Mouse (Mus musculus): Measurements from ENCODE around the gene Rnf5. TPM values are rescaled to one million over a fixed set of nuclear protein-coding genes. Genes with fewer than 3 reads are reported as not detected.

Gene Rnf5
- polyA plus RNA-seq, 1 experiment from 2014 or later: 84.9 TPM

DNA sequence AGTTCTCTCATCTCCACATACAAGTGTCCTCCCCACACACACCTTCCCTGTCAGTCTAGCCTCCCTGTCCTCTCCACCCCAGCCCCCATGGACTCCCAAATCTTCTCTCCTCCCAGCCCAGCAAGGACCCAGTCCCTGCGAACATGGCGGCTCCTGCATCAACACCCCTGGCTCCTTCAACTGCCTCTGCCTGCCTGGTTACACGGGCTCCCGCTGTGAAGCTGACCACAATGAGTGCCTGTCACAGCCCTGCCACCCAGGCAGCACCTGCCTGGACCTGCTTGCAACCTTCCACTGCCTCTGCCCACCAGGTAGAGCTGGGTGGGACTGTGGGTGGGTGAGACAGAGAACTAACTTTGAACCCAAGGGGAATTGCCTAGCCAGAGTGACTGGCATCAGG, 33.6 kb downstream of the Rnf5 start:
- no peak overlapping the region for H3K4me3 ChIP-seq (ENCODE audit: low read depth, low read length)
- no peaks in the 10 kb centered on the region for H3K9me3 ChIP-seq (ENCODE audit: low read depth, low read length)
- no peaks in the 10 kb centered on the region for H3K36me3 ChIP-seq (ENCODE audit: insufficient read depth)
- DNase-seq: no peak
- no peak for ATAC-seq (ENCODE audit: insufficient read depth)
- TF ChIP-seq CTCF (IDR thresholded peaks at IDR 0.05; ENCODE audit: low read depth): no peak
- H3K27me3 ChIP-seq (ENCODE audit: insufficient read depth, low read length): no peaks in the 10 kb centered on the region
- H3K4me2 ChIP-seq: no peak overlapping the region
- H3K27ac ChIP-seq (ENCODE audit: low read depth): no peak overlapping the region
- 62% methylated on average over 4 of the region's 4 CpGs for WGBS
- H3K4me1 ChIP-seq (ENCODE audit: insufficient read depth): no peaks in the 10 kb centered on the region
- H3K9ac ChIP-seq: no peak overlapping the region

DNA sequence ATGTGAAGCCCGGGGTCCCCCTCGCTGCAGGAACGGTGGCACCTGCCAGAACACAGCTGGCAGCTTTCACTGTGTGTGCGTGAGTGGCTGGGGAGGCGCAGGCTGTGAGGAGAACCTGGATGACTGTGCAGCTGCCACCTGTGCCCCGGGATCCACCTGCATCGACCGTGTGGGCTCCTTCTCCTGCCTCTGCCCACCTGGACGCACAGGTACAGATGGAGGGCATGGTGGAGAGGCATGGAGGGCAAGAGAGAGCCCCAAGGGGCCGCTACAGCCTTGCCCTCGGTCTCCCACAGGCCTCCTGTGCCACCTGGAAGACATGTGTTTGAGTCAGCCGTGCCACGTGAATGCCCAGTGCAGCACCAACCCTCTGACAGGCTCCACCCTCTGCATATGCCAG, 35.1 kb downstream of the Rnf5 start:
- no peaks in the 10 kb centered on the region for H3K9me3 ChIP-seq (ENCODE audit: low read depth, low read length)
- 67% methylated on average over 13 of the region's 13 CpGs for WGBS
- H3K36me3 ChIP-seq (ENCODE audit: insufficient read depth): no peaks in the 10 kb centered on the region
- ATAC-seq (ENCODE audit: insufficient read depth): no peak
- H3K27ac ChIP-seq (ENCODE audit: low read depth): no peak overlapping the region
- TF ChIP-seq CTCF (IDR thresholded peaks at IDR 0.05; ENCODE audit: low read depth): no peak
- H3K27me3 ChIP-seq (ENCODE audit: insufficient read depth, low read length): no peaks in the 10 kb centered on the region
- H3K4me3 ChIP-seq (ENCODE audit: low read depth, low read length): no peak overlapping the region
- 0 out of 2 replicates have a peak, but pooled peaks cover 6% of the 10 kb centered on the region for H3K4me1 ChIP-seq (ENCODE audit: insufficient read depth)
- no peak for DNase-seq
- no peak overlapping the region for H3K9ac ChIP-seq
- no peak overlapping the region for H3K4me2 ChIP-seq

DNA sequence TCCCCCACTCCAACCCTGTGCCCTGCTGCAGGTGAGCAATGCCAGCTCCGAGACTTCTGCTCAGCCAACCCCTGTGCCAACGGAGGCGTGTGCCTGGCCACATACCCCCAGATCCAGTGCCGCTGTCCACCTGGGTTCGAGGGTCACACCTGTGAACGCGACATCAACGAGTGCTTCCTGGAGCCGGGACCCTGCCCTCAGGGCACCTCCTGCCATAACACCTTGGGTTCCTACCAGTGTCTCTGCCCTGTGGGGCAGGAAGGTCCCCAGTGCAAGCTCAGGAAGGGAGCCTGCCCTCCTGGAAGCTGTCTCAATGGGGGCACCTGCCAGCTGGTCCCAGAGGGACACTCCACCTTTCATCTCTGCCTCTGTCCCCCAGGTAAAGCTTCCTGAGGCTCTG, 36.2 kb downstream of the Rnf5 start:
- Histone ChIP-seq H3K9me3 (ENCODE audit: low read depth, low read length) (no peaks in the 10 kb centered on the region), H3K27ac (ENCODE audit: low read depth) (no peak overlapping the region), H3K9ac (no peak overlapping the region), H3K4me1 (ENCODE audit: insufficient read depth) (0 out of 2 replicates have a peak, but pooled peaks cover 6% of the 10 kb centered on the region), H3K4me3 (ENCODE audit: low read depth, low read length) (no peak overlapping the region), H3K27me3 (ENCODE audit: insufficient read depth, low read length) (no peaks in the 10 kb centered on the region), H3K4me2 (no peak overlapping the region), H3K36me3 (ENCODE audit: insufficient read depth) (no peaks in the 10 kb centered on the region)
- ATAC-seq (ENCODE audit: insufficient read depth) (no peak), DNase-seq (no peak)
- 51% methylated on average over 9 of the region's 9 CpGs for WGBS
- TF ChIP-seq CTCF (IDR thresholded peaks at IDR 0.05; ENCODE audit: low read depth): no peak

DNA sequence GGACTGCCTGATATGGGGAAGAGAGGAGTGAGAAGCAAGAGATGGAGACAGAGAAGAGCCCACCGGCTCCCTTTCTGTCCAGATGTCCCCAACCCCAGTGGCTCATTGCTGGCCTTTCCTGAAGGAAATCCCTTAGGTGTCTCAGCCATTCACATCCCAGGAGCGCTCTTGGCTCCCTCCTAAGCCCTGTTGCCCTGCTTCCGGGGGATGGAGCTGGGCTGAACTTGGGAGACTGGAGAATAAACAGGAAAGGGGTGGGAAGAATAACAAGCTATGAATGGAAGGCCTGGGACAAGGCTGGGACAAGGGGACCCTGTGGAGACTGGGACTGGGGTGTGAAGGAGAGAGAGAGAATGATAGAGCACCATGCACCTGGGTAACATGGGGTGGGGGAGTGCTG, 38.7 kb downstream of the Rnf5 start:
- Histone ChIP-seq H3K4me1 (ENCODE audit: insufficient read depth) (0 out of 2 replicates have a peak, but pooled peaks cover 6% of the 10 kb centered on the region), H3K9me3 (ENCODE audit: low read depth, low read length) (no peaks in the 10 kb centered on the region), H3K9ac (peak overlapping the region; percentile 17), H3K27ac (ENCODE audit: low read depth) (peak overlapping the region; percentile 73; the same call in 1 of the 2 replicates), H3K27me3 (ENCODE audit: insufficient read depth, low read length) (no peaks in the 10 kb centered on the region), H3K36me3 (ENCODE audit: insufficient read depth) (no peaks in the 10 kb centered on the region), H3K4me2 (peak overlapping the region; percentile 49), H3K4me3 (ENCODE audit: low read depth, low read length) (peak overlapping the region; percentile 23)
- TF ChIP-seq CTCF (IDR thresholded peaks at IDR 0.05; ENCODE audit: low read depth): no peak
- 25% methylated on average over 3 of the region's 3 CpGs for WGBS
- DNase-seq (peak; percentile 50), ATAC-seq (ENCODE audit: insufficient read depth) (peak; percentile 57; the same call in 1 of the 2 replicates)

DNA sequence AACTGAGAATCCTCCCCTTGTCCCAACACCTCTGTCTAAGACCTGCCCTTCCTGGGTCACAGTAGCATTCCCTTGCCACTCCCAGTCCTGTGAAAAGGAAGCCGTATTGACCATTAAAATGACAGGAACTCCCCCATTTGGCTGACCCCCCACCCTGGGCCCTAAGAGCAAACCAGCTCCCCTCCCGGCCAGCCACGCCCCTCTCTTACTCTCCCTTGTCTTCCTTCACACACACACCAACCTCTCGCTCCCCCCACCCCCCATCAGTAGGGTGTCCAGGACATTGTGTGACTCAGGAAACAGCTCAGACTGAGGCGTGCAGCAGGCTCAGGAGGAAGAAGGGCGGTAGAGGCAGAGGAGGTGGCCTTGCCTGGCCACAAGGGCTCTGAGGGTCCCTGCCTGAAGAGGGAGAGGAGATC, 39.5 kb downstream of the Rnf5 start, which contains the start of gene Notch4:
Gene Notch4, plus strand, starts transcription at position 266 of the 419 bp plus-strand sequence.
- H3K4me3 ChIP-seq (ENCODE audit: low read depth, low read length): peak within 1 kb of the TSS; percentile 23
- ATAC-seq (ENCODE audit: insufficient read depth) (peak; percentile 77; the same call in 1 of the 2 replicates), DNase-seq (peak; percentile 48)
- no peaks in the 10 kb centered on the region for H3K27me3 ChIP-seq (ENCODE audit: insufficient read depth, low read length)
- H3K9ac ChIP-seq: peak within 1 kb of the TSS; percentile 17
- H3K4me1 ChIP-seq (ENCODE audit: insufficient read depth): 0 out of 2 replicates have a peak, but pooled peaks cover 6% of the 10 kb centered on the region
- TF ChIP-seq CTCF (IDR thresholded peaks at IDR 0.05; ENCODE audit: low read depth): 0 out of 2 replicates have a peak, but pooled peaks have one; percentile 20
- H3K9me3 ChIP-seq (ENCODE audit: low read depth, low read length): no peaks in the 10 kb centered on the region
- 10% methylated on average over 6 of the region's 6 CpGs for WGBS
- H3K36me3 ChIP-seq (ENCODE audit: insufficient read depth): no peaks in the 10 kb centered on the region
- H3K27ac ChIP-seq (ENCODE audit: low read depth): peak within 1 kb of the TSS; percentile 73; the same call in 1 of the 2 replicates
- peak within 1 kb of the TSS; percentile 49 for H3K4me2 ChIP-seq

DNA sequence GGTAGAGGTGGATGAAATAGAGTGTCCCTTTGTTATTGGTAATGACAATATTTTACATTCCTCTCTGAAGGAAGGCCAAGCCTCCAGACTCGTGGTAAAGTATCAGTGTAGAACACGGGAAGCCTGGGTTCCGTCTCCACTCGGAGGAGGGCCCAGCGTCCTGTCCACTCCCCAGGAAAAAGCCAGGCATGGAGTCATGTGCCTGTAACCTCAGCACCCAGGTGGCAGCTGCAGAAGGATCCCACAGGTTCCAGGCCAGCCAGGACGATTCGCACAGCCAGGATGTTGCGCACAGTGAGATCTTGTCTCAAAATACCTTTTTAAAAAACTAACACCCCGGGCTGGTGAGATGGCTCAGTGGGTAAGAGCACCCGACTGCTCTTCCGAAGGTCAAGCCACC, 40.1 kb downstream of the Rnf5 start:
- ATAC-seq (ENCODE audit: insufficient read depth) (no peak), DNase-seq (no peak)
- 71% methylated on average over 11 of the region's 11 CpGs for WGBS
- no peak for TF ChIP-seq CTCF (IDR thresholded peaks at IDR 0.05; ENCODE audit: low read depth)
- Histone ChIP-seq H3K36me3 (ENCODE audit: insufficient read depth) (no peaks in the 10 kb centered on the region), H3K9ac (no peak overlapping the region), H3K4me2 (no peak overlapping the region), H3K27ac (ENCODE audit: low read depth) (no peak overlapping the region), H3K4me3 (ENCODE audit: low read depth, low read length) (no peak overlapping the region), H3K4me1 (ENCODE audit: insufficient read depth) (0 out of 2 replicates have a peak, but pooled peaks cover 6% of the 10 kb centered on the region), H3K9me3 (ENCODE audit: low read depth, low read length) (no peaks in the 10 kb centered on the region), H3K27me3 (ENCODE audit: insufficient read depth, low read length) (no peaks in the 10 kb centered on the region)

DNA sequence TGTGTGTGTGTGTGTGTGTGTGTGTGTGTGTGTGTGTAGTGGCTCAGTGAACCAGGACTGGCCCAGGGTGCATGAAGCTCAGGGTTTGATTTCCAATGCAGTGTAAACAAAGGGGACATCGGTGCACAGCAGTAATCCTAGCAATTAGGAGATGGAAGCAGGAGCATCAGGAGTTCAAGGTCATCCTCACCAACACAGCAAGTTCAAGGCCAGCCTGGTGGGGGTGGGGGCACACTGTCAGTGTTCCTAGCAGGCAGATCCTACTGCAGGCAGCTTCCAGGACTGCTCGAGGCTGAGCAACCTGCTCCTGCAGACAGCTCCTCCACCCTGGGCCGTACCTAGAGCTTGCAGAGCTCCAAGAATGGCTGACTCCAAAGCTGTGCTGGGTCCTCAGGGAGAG, 40.9 kb downstream of the Rnf5 start:
- TF ChIP-seq CTCF (IDR thresholded peaks at IDR 0.05; ENCODE audit: low read depth): no peak
- Histone ChIP-seq H3K9me3 (ENCODE audit: low read depth, low read length) (no peaks in the 10 kb centered on the region), H3K9ac (no peak overlapping the region), H3K4me2 (no peak overlapping the region), H3K36me3 (ENCODE audit: insufficient read depth) (no peaks in the 10 kb centered on the region), H3K27me3 (ENCODE audit: insufficient read depth, low read length) (no peaks in the 10 kb centered on the region), H3K4me3 (ENCODE audit: low read depth, low read length) (no peak overlapping the region), H3K27ac (ENCODE audit: low read depth) (no peak overlapping the region), H3K4me1 (ENCODE audit: insufficient read depth) (0 out of 2 replicates have a peak, but pooled peaks cover 6% of the 10 kb centered on the region)
- no peak for ATAC-seq (ENCODE audit: insufficient read depth)
- WGBS: 59% methylated on average over 3 of the region's 3 CpGs
- no peak for DNase-seq

All from lung, embryonic 14.5 days (tissue).